Mouse (Mus musculus) kidney, embryonic 16.5 days (tissue): ENCODE measurements around the gene Cinp. TPM values are rescaled to one million over a fixed set of nuclear protein-coding genes. Genes with fewer than 3 reads are reported as not detected.
A peak's percentile ranks its signal among the peaks of the same experiment; 100 is the strongest.

Source experiments
- ATAC-seq: fragments of 200-750 bp; cut with Nextera tagmentation; 2 replicates; pipeline ENCODE4 v1.8.0; 2017; ENCODE audit warnings: moderate TSS enrichment; ENCODE audit not compliant: low FRiP score, low TSS enrichment
- H3K27ac ChIP-seq: fragments of 300-500 bp; sonication (generic); 2 replicates; pipeline ENCODE4 v1.5.1; 2014; ENCODE audit warnings: low read length
- H3K27me3 ChIP-seq: fragments of 300-500 bp; sonication (generic); 2 replicates; pipeline ENCODE4 v1.6.1; 2014; ENCODE audit warnings: low read length, control low read depth, mixed read lengths; ENCODE audit not compliant: insufficient read depth
- H3K36me3 ChIP-seq: fragments of 300-500 bp; sonication (generic); 2 replicates; pipeline ENCODE4 v1.6.1; 2014; ENCODE audit warnings: low read length, control low read depth, mixed read lengths; ENCODE audit not compliant: insufficient read depth
- H3K4me1 ChIP-seq: fragments of 300-500 bp; sonication (generic); 2 replicates; pipeline ENCODE4 v1.6.1; 2014; ENCODE audit warnings: low read length, control low read depth, mixed read lengths; ENCODE audit not compliant: insufficient read depth
- H3K4me2 ChIP-seq: fragments of 300-500 bp; sonication (generic); replicated peaks from 2 replicates; pipeline ENCODE4 v1.6.1; 2014; ENCODE audit warnings: low read depth, low read length
- H3K4me3 ChIP-seq: fragments of 300-500 bp; sonication (generic); 2 replicates; pipeline ENCODE4 v1.5.1; 2014; ENCODE audit warnings: mild to moderate bottlenecking, low read length
- H3K9ac ChIP-seq: fragments of 300-500 bp; sonication (generic); replicated peaks from 2 replicates; pipeline ENCODE4 v1.6.1; 2014; ENCODE audit warnings: low read length
- H3K9me3 ChIP-seq: fragments of 300-500 bp; sonication (generic); 2 replicates; pipeline ENCODE4 v1.6.1; 2016; ENCODE audit warnings: low read length, control low read depth
- WGBS: fragments of 180-500 bp; shearing (Covaris S2); extraction: QIAGEN DNeasy Blood & Tissue Kit; methylation state at CpG from one replicate; pipeline ENCODE4 v1.1.7; 2014; 5-methylcytosine and 5-hydroxymethylcytosine counted together
- polyA plus RNA-seq: library from polyadenylated mRNA; unstranded; fragments of >200 nt; fragmentation: Nextera tagmentation; extraction: Ambion mirVana; gene quantifications from 2 replicates; pipeline ENCODE4 v1.2.1, GENCODE M21; 2015

Cinp gene
- polyA plus RNA-seq, 1 experiment from 2014 or later, result 82.9 TPM

DNA sequence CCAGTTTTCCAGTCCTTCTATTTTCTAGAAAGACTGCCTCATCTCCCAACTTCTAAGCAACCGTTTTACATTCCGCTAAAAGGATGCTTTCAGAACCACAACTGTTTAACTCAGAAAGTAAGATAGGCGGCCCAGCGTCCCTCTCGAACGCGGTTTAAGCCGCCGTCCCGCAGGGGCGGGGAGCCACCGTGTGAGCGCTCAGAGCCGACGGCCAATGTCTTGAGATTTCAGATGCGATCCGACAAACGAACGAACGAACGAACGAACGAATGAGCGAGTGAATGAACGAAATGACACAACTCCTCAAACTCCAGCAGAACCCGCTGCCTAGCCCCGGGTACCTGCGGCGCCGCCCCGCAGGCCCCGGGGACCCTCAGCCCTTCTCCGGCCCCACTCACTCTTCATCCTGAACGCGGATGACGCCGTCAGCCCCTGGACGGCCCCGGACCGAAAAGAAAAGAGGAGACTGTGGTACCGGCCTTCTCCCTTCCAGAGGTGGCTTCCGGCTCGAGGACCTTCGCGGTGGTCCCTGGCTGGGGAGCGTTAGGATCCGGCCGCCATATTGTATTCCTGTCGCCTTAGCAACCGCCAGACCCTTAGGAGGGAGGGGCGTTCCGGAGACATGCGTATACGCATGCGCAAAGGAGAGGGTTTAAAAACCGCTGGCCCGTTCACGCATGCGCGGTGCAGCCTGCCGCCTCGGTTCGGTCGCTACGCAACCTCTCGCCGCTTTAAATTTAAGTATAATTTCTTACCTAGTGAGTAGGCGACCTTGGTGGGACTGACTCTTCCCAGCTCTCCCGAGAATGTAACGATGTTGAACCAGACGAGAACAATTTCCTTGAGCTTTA is 48.4 kb downstream of the Cinp start, which contains the start of gene Mok:
Gene Mok, minus strand, starts transcription at position 592 of the 851 bp plus-strand sequence.
- Histone ChIP-seq H3K4me1 (peaks cover 14% of the 10 kb centered on the region), H3K4me3 (peak within 1 kb of the TSS; percentile 86), H3K27ac (0 out of 2 replicates have a peak within 1 kb of the TSS, but pooled peaks have one; percentile 20), H3K4me2 (peak within 1 kb of the TSS; percentile 78), H3K9me3 (no peaks in the 10 kb centered on the region), H3K27me3 (no peaks in the 10 kb centered on the region), H3K9ac (peak within 1 kb of the TSS; percentile 71), H3K36me3 (no peaks in the 10 kb centered on the region)
- peak; percentile 43 for ATAC-seq
- WGBS, result under 1% methylated on average over 71 of the region's 71 CpGs

DNA sequence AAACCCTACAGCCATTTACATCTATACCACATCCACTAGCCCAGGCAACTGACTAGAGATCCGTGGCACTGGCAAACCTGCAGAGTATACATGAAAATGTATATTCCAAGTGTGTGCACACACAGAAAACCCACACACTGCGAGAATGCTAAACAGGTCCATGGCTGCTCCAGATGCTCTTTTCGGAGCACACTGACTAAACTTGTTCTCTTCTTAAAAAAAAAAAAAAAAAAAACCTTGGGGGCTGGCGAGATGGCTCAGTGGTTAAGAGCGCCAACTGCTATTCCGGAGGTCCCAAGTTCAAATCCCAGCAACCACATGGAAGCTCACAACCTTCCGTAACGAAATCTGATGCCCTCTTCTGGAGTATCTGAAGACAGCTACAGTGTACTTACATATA is 51.1 kb downstream of the Cinp start:
- H3K4me3 ChIP-seq, result no peak overlapping the region
- no peaks in the 10 kb centered on the region for H3K9me3 ChIP-seq
- peaks cover 14% of the 10 kb centered on the region for H3K4me1 ChIP-seq
- H3K36me3 ChIP-seq, result no peaks in the 10 kb centered on the region
- 91% methylated on average over 8 of the region's 8 CpGs for WGBS
- H3K27ac ChIP-seq, result peak overlapping the region; percentile 90; the same call in 1 of the 2 replicates
- no peak overlapping the region for H3K4me2 ChIP-seq
- H3K27me3 ChIP-seq, result no peaks in the 10 kb centered on the region
- no peak overlapping the region for H3K9ac ChIP-seq
- ATAC-seq, result no peak

GRCm38 (mm10) chr12:110837192-110837841 is 51.6 kb downstream of the Cinp start:
- no peak for ATAC-seq
- peak overlapping the region; percentile 29 for H3K4me2 ChIP-seq
- no peak overlapping the region for H3K4me3 ChIP-seq
- 44% methylated on average over 5 of the region's 5 CpGs for WGBS
- no peaks in the 10 kb centered on the region for H3K36me3 ChIP-seq
- no peaks in the 10 kb centered on the region for H3K9me3 ChIP-seq
- H3K27me3 ChIP-seq, result no peaks in the 10 kb centered on the region
- peaks cover 14% of the 10 kb centered on the region for H3K4me1 ChIP-seq
- H3K27ac ChIP-seq, result peak overlapping the region; percentile 90
- H3K9ac ChIP-seq, result peak overlapping the region; percentile 55; the same call in 1 of the 2 replicates

- peak overlapping the region; percentile 90 for H3K27ac ChIP-seq
- H3K9me3 ChIP-seq, result no peaks in the 10 kb centered on the region
- H3K4me1 ChIP-seq, result peaks cover 14% of the 10 kb centered on the region
- no peaks in the 10 kb centered on the region for H3K36me3 ChIP-seq
- H3K9ac ChIP-seq, result peak overlapping the region; percentile 55; the same call in 1 of the 2 replicates
- peak overlapping the region; percentile 29 for H3K4me2 ChIP-seq
- H3K4me3 ChIP-seq, result no peak overlapping the region
- H3K27me3 ChIP-seq, result no peaks in the 10 kb centered on the region
- no peak for ATAC-seq
- 28% methylated on average over 6 of the region's 6 CpGs for WGBS
These were observed 52.2 kb downstream of the Cinp start for GRCm38 (mm10) chr12:110836729-110837128.

DNA sequence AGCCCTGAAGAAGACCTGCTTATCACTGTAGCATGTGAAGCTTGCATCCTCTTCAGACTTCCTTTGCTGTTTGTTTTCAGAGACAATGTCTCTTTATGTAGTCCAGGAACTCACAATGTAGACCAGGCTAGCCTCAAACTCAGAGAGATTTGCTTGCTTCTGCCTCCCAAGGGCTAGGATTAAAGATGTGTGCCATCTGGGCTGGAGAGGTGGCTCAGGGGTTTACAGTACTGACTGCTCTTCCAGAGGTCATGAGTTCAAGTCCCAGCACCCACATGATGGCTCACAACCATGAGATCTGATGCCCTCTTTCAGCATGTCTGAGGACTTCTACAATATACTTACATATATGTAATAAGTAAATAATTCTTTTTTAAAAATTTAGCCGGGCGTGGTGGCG is 53.8 kb downstream of the Cinp start:
- peaks cover 13% of the 10 kb centered on the region for H3K4me1 ChIP-seq
- ATAC-seq, result no peak
- H3K36me3 ChIP-seq, result no peaks in the 10 kb centered on the region
- no peaks in the 10 kb centered on the region for H3K27me3 ChIP-seq
- 96% methylated on average over 3 of the region's 3 CpGs for WGBS
- no peak overlapping the region for H3K9ac ChIP-seq
- no peak overlapping the region for H3K27ac ChIP-seq
- no peak overlapping the region for H3K4me3 ChIP-seq
- no peaks in the 10 kb centered on the region for H3K9me3 ChIP-seq
- H3K4me2 ChIP-seq, result no peak overlapping the region

DNA sequence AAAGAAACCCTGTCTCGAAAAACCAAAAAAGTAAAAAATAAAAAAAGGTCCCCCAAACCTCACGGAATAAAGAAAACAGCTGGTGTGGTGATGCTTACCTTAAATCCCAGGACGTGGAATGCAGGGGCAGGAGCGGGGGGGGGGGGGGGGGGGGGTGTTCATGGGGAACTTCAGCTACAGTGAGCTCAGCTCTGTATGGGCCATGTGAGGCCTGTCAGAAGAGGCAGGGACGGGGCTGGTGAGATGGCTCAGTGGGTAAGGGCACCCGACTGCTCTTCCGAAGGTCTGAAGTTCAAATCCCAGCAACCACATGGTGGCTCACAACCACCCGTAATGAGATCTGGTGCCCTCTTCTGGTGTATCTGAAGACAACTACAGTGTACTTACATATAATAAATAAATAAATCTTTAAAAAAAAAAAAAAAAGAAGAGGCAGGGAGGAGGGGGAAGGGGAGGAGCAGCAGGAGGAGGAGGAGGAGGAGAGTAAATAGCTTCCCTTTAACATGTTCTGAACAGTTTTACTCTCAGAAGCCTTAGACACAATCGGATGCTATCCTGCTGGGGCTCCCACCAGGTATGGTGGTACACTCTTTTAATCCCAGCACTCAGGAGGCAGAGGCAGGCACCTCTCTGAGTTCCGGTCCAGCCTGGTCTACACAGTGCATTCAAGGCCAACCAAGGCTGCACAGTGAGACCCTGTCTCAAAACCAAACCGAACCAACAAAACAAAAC is 58.5 kb downstream of the Cinp start:
- Histone ChIP-seq H3K4me3 (no peak overlapping the region), H3K4me2 (no peak overlapping the region), H3K9me3 (no peaks in the 10 kb centered on the region), H3K27ac (no peak overlapping the region), H3K36me3 (no peaks in the 10 kb centered on the region), H3K27me3 (no peaks in the 10 kb centered on the region), H3K9ac (no peak overlapping the region), H3K4me1 (no peaks in the 10 kb centered on the region)
- ATAC-seq, result no peak
- 81% methylated on average over 9 of the region's 11 CpGs for WGBS

- Histone ChIP-seq H3K4me2 (no peak overlapping the region), H3K4me3 (no peak overlapping the region), H3K36me3 (no peaks in the 10 kb centered on the region), H3K9me3 (no peaks in the 10 kb centered on the region), H3K27ac (no peak overlapping the region), H3K4me1 (no peaks in the 10 kb centered on the region), H3K27me3 (no peaks in the 10 kb centered on the region), H3K9ac (no peak overlapping the region)
- no peak for ATAC-seq
- 95% methylated on average over 4 of the region's 4 CpGs for WGBS
These were observed 60.0 kb downstream of the Cinp start for GRCm38 (mm10) chr12:110828908-110829307.

Other genes starting within 250 kb of the Cinp start
- not detected in 2 replicates for gene 1700001K19Rik, start 206.5 kb downstream of the Cinp start, polyA plus RNA-seq
- 843 and 919 TPM in 2 replicates for gene Hsp90aa1, start 186.4 kb downstream of the Cinp start, polyA plus RNA-seq
- 24.8 and 26.5 TPM in 2 replicates for gene Wdr20, start 151.2 kb downstream of the Cinp start, polyA plus RNA-seq
- gene Mok, start 48.2 kb downstream of the Cinp start, polyA plus RNA-seq, result 7.2 and 8.2 TPM in 2 replicates
- 6.4 and 7.1 TPM in 2 replicates for gene Zfp839, start 38.9 kb downstream of the Cinp start, polyA plus RNA-seq
- 3.6 and 4.5 TPM in 2 replicates for gene Tecpr2, start 119 bp upstream of the Cinp start, polyA plus RNA-seq
- 14.8 and 16.7 TPM in 2 replicates for gene Ankrd9, start 89.9 kb upstream of the Cinp start, polyA plus RNA-seq
- gene Rcor1, start 150.2 kb upstream of the Cinp start, polyA plus RNA-seq, result 9.7 and 9.8 TPM in 2 replicates